Mouse (Mus musculus) CD4-positive helper T cell, adult 2 months (primary cell): ENCODE measurements at regions not wholly inside any gene's neighbourhood (a gene's known extent, or its start where the extent isn't known, plus 50 kb on each side); places are given as distances from the start of the nearest gene placed in this dataset.

Experiments used
- DNase-seq: peaks from one replicate; pipeline ENCODE4 v3.0.0-alpha.2; 2012; ENCODE audit warnings: low read depth, missing footprints, low spot score

DNA sequence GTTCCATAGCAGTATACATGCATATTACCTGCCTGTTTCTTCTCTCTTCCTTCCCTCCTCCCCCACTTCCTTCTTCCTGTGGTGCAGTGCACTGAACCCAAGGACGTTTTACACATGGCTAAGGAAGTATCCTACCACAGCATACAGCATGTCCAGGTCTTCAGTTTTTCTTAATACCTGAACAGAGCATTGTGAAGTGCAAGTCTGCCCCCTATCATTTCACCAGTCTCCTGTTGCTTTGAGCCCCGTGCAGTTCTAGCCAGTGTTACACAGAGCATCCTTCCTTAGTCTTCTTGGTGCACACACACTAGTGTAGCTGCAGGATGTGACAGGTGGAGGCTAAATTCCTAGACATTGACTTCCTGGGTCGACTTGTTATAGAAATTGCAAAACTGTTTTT, 53.7 kb upstream of the Foxb1 start:
- DNase-seq = no peak

DNA sequence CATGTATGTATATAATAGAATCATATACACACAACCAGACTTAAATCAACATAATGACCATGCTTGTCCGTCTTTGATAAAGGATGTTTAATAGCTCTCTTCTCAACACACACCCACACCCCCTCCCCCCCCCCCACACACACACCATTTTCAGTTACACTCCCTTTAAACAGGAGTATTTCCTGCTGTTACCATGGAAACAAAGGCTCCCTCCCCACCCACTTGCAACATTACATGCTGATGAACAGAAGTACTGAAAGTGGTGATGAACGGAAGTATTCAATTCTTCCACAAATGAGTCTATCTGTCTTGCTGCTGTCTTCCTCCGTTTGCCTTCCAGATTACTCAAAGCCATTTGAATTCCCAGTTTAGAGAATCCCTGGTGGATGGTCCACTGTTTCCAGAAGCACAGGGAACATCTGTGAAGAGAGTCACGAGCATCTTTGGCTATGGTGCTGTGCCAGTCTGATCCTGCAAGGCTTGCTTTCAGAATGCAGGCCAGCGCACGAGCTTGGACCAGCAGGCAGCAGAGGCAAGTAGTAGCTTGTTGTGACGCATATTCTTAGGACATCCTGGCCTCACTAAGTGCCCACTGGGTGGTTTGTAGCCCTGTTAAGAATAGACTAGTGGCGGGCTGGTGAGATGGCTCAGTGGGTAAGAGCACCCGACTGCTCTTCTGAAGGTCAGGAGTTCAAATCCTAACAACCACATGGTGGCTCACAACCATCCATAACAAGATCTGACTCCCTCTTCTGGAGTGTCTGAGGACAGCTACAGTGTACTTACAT, 62.6 kb upstream of the Foxb1 start:
- no peak for DNase-seq

DNA sequence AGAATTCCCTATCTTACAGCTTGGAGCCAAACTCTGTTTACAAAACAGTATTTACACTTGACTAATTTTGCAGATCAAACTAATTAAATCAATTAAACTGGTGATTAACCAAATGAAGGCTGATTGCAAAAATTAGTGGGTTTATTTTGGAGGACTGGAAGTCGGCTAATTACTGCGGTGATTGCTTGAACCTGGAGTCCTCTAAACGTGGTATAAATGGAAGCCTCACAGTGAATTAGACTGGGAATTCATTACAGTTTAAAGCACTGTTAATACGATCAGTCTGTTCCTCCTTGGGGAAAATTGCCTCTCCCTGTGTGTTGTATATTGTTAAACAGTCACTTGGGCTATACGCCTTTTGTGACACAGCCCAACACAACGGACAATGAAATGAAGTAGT, 67.7 kb upstream of the Foxb1 start:
- no peak for DNase-seq

DNA sequence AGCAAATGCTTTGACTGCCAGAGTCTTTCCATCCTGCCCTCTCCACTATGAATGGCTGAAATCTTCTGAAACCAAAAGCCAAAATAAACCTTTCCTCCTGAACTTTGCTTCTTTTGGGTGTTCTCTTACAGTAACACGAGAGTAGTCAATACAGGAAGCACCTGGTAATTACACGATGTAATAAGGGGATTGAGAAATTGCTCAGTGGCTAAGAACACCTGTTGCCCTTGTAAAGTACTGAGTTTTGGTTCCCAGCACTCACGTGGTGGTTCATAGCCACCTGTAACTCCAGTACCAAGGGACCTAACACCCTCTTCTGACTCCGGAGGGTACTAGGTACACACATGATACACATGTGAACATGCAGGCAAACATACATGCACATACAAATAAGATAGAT, 74.7 kb upstream of the Foxb1 start:
- no peak for DNase-seq

DNA sequence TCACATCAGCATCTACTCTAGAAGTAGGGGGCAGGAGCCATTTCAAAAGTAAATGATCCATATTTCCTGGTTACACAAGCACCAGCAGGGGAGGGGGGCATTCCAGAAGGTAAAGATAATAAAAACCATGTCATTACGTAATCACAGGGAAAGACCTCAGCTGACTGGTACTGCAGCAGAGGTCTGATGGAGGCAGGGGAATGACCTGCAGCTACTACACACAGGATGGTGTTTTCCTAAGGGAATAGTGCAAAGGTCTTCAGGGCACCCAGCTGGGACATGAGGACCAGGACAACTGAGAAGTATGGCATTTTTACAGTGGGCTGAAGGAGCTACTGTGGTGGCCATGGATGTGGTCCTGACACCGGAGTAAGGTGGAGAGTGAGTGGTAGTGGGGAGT, 78.5 kb upstream of the Foxb1 start:
- no peak for DNase-seq

DNA sequence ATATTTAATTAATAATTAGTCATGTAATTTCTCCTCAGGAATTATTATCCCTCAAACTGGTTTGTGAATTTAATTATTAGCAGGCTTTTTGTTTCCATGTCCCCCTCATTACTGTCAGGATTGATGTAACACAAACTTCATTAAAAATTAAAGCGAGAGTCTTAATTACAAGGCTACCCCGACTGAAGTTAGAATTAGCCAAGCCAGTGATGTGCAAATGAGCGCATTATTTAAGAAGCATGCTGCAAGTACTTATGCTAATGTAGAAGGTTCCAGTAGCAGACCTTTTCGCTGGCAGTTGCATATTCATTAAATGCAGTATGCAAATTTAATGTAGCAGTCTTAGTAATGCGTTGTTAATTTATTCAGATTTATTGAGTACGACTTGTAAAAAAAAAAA, 84.0 kb upstream of the Foxb1 start:
- no peak for DNase-seq

DNA sequence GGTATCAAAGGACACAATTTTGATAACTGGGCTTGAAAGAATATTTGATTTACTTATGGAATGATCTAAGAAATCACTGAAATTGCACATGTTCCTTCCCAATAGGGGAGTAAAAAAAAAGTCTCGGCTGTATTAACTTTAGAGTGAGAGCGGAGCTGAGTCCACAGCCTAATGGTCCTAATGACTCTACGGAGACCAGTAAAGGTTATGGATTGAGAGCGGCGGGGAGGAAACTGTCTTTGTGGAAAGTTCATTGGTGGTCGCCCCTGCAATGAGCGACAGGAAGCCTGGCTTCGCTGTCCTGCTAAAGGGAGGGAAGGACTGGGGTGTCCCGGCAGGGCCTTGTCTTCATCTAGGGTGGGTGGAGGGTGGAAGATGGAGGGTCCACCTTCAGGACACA, 84.5 kb upstream of the Foxb1 start:
- no peak for DNase-seq

DNA sequence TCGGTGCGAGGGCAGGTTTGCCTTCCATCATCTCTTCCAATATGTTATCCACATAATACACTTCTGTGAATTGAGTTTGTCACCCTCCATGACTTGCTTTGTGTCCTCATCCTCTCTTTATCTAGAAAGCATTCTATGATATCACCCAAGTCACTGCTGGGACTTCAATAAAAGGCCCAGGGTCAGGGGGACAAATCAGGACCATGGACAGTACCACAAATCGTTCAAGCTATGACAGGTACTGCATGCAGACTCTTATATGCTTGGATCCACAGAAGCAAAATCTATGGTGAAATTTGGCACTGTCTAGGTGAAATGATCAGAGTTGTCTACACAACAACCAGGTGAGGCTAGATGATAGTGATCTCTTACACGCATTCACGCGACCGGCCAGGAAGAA, 95.9 kb upstream of the Foxb1 start:
- no peak for DNase-seq

DNA sequence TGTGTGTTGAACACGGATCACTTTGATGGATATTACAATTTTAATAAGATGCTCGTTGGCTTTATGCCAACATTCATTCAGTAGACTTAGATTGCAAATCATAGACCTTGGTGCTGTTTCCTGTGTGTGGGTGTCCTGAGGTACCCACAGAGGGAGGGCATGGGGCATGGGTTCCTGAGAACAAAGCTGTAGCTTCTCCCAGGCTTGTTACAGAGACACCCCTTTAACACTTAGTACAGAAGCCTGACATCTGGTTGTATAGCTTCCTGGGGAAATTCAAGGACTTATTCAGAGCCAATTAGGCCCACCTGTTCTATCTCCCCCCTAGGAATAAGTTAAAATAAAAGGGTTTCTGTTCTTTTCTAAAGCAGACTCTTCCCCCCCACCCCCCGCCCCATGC, 97.9 kb upstream of the Foxb1 start:
- DNase-seq = no peak

DNA sequence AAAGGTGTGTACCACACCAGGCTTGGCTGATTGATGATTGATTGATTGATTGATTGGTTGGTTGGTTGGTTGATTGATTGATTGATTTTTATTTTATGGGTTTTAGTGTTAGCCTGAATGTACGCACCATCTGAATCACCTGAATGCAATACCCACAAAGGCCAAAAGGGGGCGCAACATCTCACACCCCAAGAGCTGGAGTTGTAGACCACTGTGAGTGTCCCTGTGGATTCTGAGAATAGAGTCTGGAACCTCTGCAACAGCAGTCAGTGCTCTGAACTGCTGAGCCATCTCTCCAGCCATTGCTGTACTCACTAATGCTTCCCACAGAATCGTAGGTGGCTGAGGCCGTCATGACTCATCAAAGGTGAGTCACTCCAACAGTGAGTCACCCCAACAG, 109.4 kb upstream of the Foxb1 start:
- peak; percentile 12 for DNase-seq

DNA sequence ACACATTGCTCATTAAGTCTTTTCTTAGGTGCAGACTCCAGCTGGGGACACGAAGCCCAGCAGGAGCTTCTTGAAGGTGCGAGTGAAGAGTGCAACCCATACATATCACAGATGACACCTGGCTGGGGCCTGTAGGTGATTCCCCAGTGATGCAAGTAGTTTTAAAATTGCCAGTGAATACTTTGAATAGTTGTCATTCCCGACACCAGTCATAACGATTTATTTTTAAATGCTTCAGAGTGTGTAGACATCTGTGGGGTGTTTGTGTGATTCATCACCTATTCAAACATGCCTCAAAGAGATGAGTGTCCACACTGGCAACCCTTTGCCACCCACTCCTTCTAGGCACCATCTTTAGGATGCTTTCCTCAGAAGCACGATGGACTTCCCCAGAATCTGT, 102.9 kb upstream of the Bnip2 start:
- no peak for DNase-seq

DNA sequence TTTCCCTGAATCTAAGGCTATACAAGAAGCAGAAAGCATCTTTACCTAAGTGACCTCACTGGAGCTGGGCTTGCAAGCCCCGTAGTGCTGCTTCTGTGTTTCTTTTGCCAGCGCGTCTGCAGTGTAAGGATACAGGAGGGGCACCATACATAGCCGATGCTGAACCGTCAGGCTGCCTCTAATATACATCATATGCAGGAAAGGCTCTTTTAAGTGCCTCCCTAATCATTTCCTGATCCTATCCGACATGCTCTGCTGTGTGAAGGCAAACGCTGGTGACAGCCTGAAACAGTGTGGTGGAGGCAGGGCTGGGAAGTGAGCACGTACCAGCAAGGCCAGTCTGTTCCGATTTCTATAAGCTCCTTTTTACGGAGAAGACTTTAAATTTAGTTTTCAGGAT, 91.2 kb upstream of the Bnip2 start:
- no peak for DNase-seq

DNA sequence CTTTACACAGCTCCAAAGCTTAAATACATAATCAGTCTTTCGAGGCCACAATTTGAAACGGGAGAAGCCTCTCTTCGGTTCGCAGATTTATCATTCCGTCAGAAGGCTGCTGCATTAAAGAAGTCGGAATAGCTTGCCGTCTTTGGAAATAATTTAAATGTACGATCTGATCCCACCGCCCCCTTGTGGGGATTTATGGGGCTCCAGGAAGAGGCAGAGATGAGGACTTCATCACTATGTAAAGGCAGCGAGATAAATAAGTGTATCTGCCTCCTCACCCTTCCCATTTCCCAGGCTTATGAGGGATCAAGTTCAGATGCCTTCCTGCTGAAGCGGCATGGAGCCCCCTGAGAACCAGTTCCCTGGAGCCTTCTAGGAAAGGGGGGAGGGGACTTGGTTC, 89.9 kb upstream of the Bnip2 start:
- DNase-seq = no peak

DNA sequence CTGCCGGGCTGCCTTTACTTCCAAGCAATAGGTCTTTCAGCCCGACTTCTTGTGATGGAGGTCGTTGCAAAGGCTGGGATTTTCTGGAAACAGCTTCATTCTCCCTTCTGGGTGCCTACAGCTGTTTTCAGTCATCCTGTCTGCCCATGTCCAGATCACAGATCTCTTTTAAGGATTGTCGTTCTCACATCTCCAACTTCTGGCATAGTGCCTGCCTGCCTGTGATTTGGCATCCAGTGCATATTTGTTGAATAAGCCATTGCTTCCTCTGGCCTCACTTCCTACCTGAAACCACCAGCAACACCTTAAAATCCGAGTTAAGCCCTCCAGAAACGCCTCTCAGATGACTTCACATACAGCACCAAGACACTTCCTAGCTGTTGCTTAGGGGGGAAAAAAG, 88.4 kb upstream of the Bnip2 start:
- DNase-seq = no peak

DNA sequence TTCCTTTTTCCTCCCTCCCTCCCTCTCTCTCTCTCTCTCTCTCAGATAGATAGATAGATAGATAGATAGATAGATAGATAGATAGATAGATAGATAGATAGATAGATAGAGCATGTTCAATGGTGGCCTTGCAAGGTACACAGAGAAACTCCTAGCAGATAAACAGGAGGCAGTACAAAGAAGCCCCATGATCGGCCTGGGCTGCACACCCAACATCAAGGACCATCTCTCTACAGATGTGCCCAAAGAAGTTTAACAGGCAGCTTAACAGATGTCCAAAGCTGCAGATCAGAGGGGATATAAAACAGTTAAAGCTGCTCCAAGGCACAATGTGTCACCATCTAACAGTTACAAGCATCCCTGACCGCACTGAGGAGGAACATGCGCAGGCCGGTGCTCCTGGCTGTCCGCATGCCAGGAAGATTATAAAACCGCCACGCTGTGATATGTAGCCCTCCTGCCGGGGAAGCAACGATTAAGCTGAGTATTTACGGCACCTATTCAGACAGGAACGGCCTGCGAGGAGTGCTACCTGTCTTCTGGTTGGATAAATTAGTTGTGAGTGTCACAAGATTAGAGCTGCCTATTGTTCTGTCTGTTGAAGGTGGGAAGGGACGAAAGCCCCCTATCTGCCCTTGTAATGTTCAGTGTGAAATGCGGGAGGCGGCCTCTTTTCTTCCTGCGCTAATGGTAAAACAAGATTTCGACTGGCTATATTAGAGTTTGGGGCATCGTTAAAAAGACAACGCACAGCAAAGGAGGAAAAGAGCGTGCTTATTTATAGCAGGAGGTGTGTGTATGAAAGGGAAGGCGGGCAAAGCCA, 81.9 kb upstream of the Bnip2 start:
- no peak for DNase-seq

DNA sequence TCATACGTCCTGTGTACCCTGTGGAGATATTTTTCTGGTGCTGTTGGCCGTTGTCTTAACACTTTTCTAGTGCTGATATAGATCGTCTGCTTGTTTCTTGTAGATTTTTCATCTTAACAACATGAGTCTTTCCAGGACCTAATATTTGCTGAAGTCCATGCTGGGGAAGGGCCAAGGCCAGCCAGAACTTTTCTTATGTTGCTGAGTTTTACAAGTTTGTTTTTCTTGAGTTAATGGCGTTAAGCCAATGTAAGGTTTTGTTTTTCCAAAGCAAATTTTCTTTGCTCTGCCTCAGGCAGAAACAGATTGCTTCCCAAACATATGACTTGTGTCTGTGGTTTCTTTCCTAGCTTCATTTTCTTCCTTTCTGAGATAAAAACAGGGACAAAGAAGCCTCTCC, 78.6 kb upstream of the Bnip2 start:
- no peak for DNase-seq

DNA sequence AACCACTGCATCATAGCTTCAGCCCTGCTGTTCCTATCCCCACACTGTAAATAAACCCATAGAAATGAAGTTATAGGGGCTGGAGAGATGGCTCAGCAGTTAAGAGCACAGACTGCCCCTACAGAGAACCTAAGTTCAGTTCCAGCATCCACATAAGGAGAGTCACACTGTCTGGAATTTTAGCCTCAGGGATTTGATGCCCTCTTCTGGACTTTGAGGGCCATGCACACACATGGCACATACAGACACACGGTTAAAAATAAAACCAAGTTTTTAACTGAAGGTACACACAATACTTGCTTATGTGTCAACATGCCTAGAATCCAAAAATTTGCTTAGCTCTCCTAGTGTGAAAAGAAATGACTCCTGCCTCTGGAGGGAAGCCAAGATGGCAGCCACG, 61.1 kb upstream of the Bnip2 start:
- DNase-seq = no peak

DNA sequence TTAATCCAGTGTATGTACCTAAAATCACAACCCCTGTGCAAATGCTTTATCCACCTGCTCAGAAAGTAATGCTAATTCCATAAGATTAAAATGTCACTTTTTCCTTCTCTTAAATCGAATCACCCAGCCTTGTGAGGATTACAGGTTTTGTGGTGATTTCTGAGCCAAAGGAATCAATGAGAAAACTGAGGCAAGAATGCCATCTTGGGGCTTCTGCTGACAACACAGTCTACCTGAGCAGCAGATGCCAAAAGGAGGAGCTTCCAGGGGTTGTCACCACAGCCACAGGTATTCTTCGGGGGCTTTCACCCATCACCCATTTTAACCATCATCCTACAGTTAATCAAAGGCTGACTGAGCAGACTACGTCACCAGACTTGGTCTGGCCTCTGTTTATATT, 51.4 kb upstream of the Bnip2 start:
- no peak for DNase-seq
